In genomic region chr5:147054747-147055270, GRCm38 (mm10) we compare ENCODE assay signal across 17 mouse cellular contexts. TPM values are rescaled to one million over a fixed set of nuclear protein-coding genes. Genes with fewer than 3 reads are reported as not detected.
A peak's percentile ranks its signal among the peaks of the same experiment; 100 is the strongest.
DNase-seq lines count a peak whose midpoint lies in the region; ATAC-seq and TF ChIP-seq lines count a peak whose summit lies in the region.
"Had no signal": no experiment of that assay in that cellular context is flagged by ENCODE, and none has a peak within 500 bp of the region (broad histone marks: within the 10 kb centered on the region; RNA-seq: fewer than 3 reads in every experiment).

No protein-coding gene starts in this region.

- H3K79me2 ChIP-seq in CH12.LX (replicated peaks; ENCODE audit: control insufficient read depth, extremely low read depth, insufficient read depth, poor library complexity, severe bottlenecking), result peaks cover 78% of the 10 kb centered on the region

- TF ChIP-seq POLR2A in CH12.LX (IDR thresholded peaks at IDR 0.05; ENCODE audit: low read depth, low read length), result no peak
- no peak for TF ChIP-seq POLR2A in cerebellum, adult 2 months (IDR thresholded peaks at IDR 0.05; ENCODE audit: borderline replicate concordance, insufficient read depth, low read length)
- TF ChIP-seq POLR2A in kidney, adult 2 months (IDR thresholded peaks at IDR 0.05; ENCODE audit: low read depth, low read length), result no peak

- no peaks in the 10 kb centered on the region for H3K9me3 ChIP-seq in CH12.LX (replicated peaks; ENCODE audit: low read length)
- H3K9me3 ChIP-seq: heart, embryonic 13.5 days; midbrain, embryonic 13.5 days; neural tube, embryonic 13.5 days had no signal

- H3K27ac ChIP-seq in left cerebral cortex, adult 2 months, result peak overlapping the region; percentile 64
- peak overlapping the region; percentile 61 for H3K27ac ChIP-seq in CH12.LX (ENCODE audit: insufficient read depth, low read depth)
- no peak overlapping the region for H3K27ac ChIP-seq in cerebellum, adult 2 months (ENCODE audit: insufficient read depth, low read length)
- no peak overlapping the region for H3K27ac ChIP-seq in kidney, adult 2 months (ENCODE audit: insufficient read depth, low read depth, low read length)
- H3K27ac ChIP-seq: heart, embryonic 13.5 days; midbrain, embryonic 13.5 days; neural tube, embryonic 13.5 days had no signal

- H3K4me1 ChIP-seq in CH12.LX (ENCODE audit: control insufficient read depth in 1 of 2, insufficient read depth in 2 of 2), result peaks cover 4 to 63% of the 10 kb centered on the region in 2 experiments; a peak in 3 of 4 replicates
- peaks cover 45% of the 10 kb centered on the region for H3K4me1 ChIP-seq in cerebellum, adult 2 months (ENCODE audit: control insufficient read depth, insufficient read depth, low read length)
- peaks cover 17% of the 10 kb centered on the region for H3K4me1 ChIP-seq in kidney, adult 2 months (ENCODE audit: control insufficient read depth, insufficient read depth, low read length)

- TF ChIP-seq EP300 in CH12.LX (IDR thresholded peaks at IDR 0.05; ENCODE audit: low read length), result no peak

- H3K4me3 ChIP-seq in left cerebral cortex, adult 2 months, result no peak overlapping the region
- H3K4me3 ChIP-seq in CH12.LX (replicated peaks in 1 of 3; ENCODE audit: low read depth in 2 of 3, low read length in 2 of 3, poor library complexity in 1 of 3), result no peak overlapping the region
- no peak overlapping the region for H3K4me3 ChIP-seq in cerebellum, adult 2 months (replicated peaks; ENCODE audit: insufficient read depth, low read depth, low read length)
- H3K4me3 ChIP-seq in kidney, adult 2 months (ENCODE audit: insufficient read depth, low read depth, low read length), result no peak overlapping the region
- H3K4me3 ChIP-seq: heart, adult 2 months; heart, embryonic 13.5 days; midbrain, embryonic 13.5 days; neural tube, embryonic 13.5 days had no signal

- H3K27me3 ChIP-seq in CH12.LX (replicated peaks), result no peaks in the 10 kb centered on the region
- H3K27me3 ChIP-seq in cerebellum, adult 2 months (ENCODE audit: control insufficient read depth, insufficient read depth, low read length), result no peaks in the 10 kb centered on the region
- no peaks in the 10 kb centered on the region for H3K27me3 ChIP-seq in kidney, adult 2 months (replicated peaks; ENCODE audit: control insufficient read depth, insufficient read depth, low read length)
- H3K27me3 ChIP-seq: heart, embryonic 13.5 days; midbrain, embryonic 13.5 days; neural tube, embryonic 13.5 days had no signal

- H3K4me2 ChIP-seq in CH12.LX (ENCODE audit: insufficient read depth, low read depth, poor library complexity, severe bottlenecking), result no peak overlapping the region; the same call in 1 of the 2 replicates
- H3K4me2 ChIP-seq: heart, embryonic 13.5 days; midbrain, embryonic 13.5 days; neural tube, embryonic 13.5 days had no signal

- no peak for TF ChIP-seq CTCF in left cerebral cortex, adult 2 months (IDR thresholded peaks at IDR 0.05)
- TF ChIP-seq CTCF in CH12.LX (conservative IDR thresholded peaks at IDR 0.05 in 1 of 2, IDR thresholded peaks at IDR 0.05 in 1 of 2; ENCODE audit: low read depth in 2 of 2, low read length in 2 of 2), result no peak
- no peak for TF ChIP-seq CTCF in cerebellum, adult 2 months (IDR thresholded peaks at IDR 0.05; ENCODE audit: borderline replicate concordance, insufficient read depth, low read depth, low read length)
- TF ChIP-seq CTCF in kidney, adult 2 months (conservative IDR thresholded peaks at IDR 0.05; ENCODE audit: insufficient read depth, insufficient read length, low read depth, low read length), result no peak

- no peak overlapping the region for H3K9ac ChIP-seq in CH12.LX (ENCODE audit: insufficient read depth, low read depth)
- H3K9ac ChIP-seq: heart, embryonic 13.5 days; midbrain, embryonic 13.5 days; neural tube, embryonic 13.5 days had no signal

- no peak for DNase-seq in left cerebral cortex, adult 2 months (ENCODE audit: extremely low spot score in 1 of 2, low spot score in 2 of 2)
- DNase-seq in left cerebral cortex, adult 8-10 months (ENCODE audit: low spot score in 2 of 2), result no peak
- DNase-seq in CH12.LX (ENCODE audit: extremely low read depth), result no peak
- DNase-seq in brain, adult 2 months (ENCODE audit: low read depth, low spot score), result peak; percentile 70
- DNase-seq in cerebellum, adult 2 months, result no peak
- DNase-seq in kidney, adult 2 months, result no peak
- DNase-seq: adrenal gland, postnatal 14 days; cerebellum, postnatal 10 days; gastrocnemius, postnatal 36 days; heart, postnatal 14 days; kidney, adult 11 months; lung, postnatal 14 days had no signal

- intact Hi-C loops in left cerebral cortex, adult 2 months (cut with DNase I), result loop anchor here (1.0 to 2.0 kb wide), 2 partner anchors 11 to 22 kb away; partner anchors contain the start of genes Lnx2 and Polr1d

- H3K36me3 ChIP-seq in CH12.LX (replicated peaks in 1 of 2; ENCODE audit: control insufficient read depth in 1 of 2, insufficient read depth in 1 of 2, low read length in 1 of 2), result no peaks in the 10 kb centered on the region
- no peaks in the 10 kb centered on the region for H3K36me3 ChIP-seq in kidney, adult 2 months (ENCODE audit: control insufficient read depth, insufficient read depth, low read length)
- H3K36me3 ChIP-seq: heart, embryonic 13.5 days; midbrain, embryonic 13.5 days; neural tube, embryonic 13.5 days had no signal

- in situ Hi-C loops in CH12.LX (cut with MboI; ENCODE audit: low pct_ligation_motif_present, low pct_unique_long_range_greater_than_20kb, low sequenced_read_pairs), result no loop called here

- WGBS in cerebellum, adult 2 months, result 72% methylated on average over 2 of the region's 2 CpGs
- WGBS in kidney, adult 2 months, result 84% methylated on average over 2 of the region's 2 CpGs

- dilution Hi-C loops in CH12.LX (cut with MboI; ENCODE audit: extremely low pct_ligation_motif_present, extremely low pct_unique_long_range_greater_than_20kb, low sequenced_read_pairs), result no loop called here

- TF ChIP-seq RAD21 in CH12.LX (IDR thresholded peaks at IDR 0.05; ENCODE audit: low read depth, low read length), result no peak

- peak; percentile 61 for ATAC-seq in megakaryocyte-erythroid progenitor cell, adult 5-6 weeks (replicated peaks; ENCODE audit: low FRiP score, low TSS enrichment, poor library complexity, severe bottlenecking)
- ATAC-seq: midbrain, embryonic 13.5 days had no signal

TF ChIP-seq in CH12.LX, 34 proteins besides CTCF, POLR2A, EP300 and RAD21:
- TF ChIP-seq SIN3A (IDR thresholded peaks at IDR 0.05; ENCODE audit: low read length), result 0 out of 2 replicates have a peak, but pooled peaks have one; percentile 14
- no peak for TF ChIP-seq ZC3H11A (IDR thresholded peaks at IDR 0.05; ENCODE audit: low read depth, low read length)
- TF ChIP-seq ZNF384 (IDR thresholded peaks at IDR 0.05; ENCODE audit: low read depth, low read length), result peak; percentile 62

RNA-seq across cellular contexts. Expression of gene Lnx2, which starts 21.6 kb away (rescaled TPM):
- total RNA-seq in left cerebral cortex, adult 2 months (2021), result 1 to 10 TPM; 5.8 to 6.3 TPM
- total RNA-seq in left cerebral cortex, adult 8-10 months (2022), result 1 to 10 TPM; 4.8 to 6.4 (median 5.6) TPM
- total RNA-seq in CH12.LX (2012; rRNA removed), result 25.6 and 30.1 TPM in 2 replicates
- total RNA-seq in CH12.LX (2014; rRNA removed), result 19.4 and 20.3 TPM in 2 replicates
- polyA plus RNA-seq in CH12.LX (2012; ENCODE audit: insufficient read length, low read depth), result 18.8 and 22.9 TPM in 2 replicates
- 7.2 and 7.6 TPM in 2 replicates for total RNA-seq in megakaryocyte-erythroid progenitor cell, adult 5-6 weeks (2014; fragmentation: Nextera tagmentation)
- total RNA-seq in megakaryocyte-erythroid progenitor cell, adult 5-6 weeks (2017), result 3.3 and 7.9 TPM in 2 replicates
- 15.9 and 16.8 TPM in 2 replicates for polyA plus RNA-seq in cerebellum, adult 2 months (2012; rRNA removed)
- 24.1 TPM in 2 replicates for polyA plus RNA-seq in kidney, adult 2 months (2012; rRNA removed)

RNA-seq across cellular contexts. Expression of gene Polr1d, which starts 22.0 kb away (rescaled TPM):
- 10 to 100 TPM; 66.8 to 67.0 TPM for total RNA-seq in left cerebral cortex, adult 2 months (2021)
- 10 to 100 TPM; 65.4 to 67.3 (median 65.8) TPM for total RNA-seq in left cerebral cortex, adult 8-10 months (2022)
- total RNA-seq in CH12.LX (2012; rRNA removed), result 293 and 334 TPM in 2 replicates
- total RNA-seq in CH12.LX (2014; rRNA removed), result 354 and 381 TPM in 2 replicates
- polyA plus RNA-seq in CH12.LX (2012; ENCODE audit: insufficient read length, low read depth), result 300 and 322 TPM in 2 replicates
- total RNA-seq in megakaryocyte-erythroid progenitor cell, adult 5-6 weeks (2014; fragmentation: Nextera tagmentation), result 145 and 195 TPM in 2 replicates
- total RNA-seq in megakaryocyte-erythroid progenitor cell, adult 5-6 weeks (2017), result 149 and 191 TPM in 2 replicates
- polyA plus RNA-seq in cerebellum, adult 2 months (2012; rRNA removed), result 85.0 and 89.2 TPM in 2 replicates
- 44.8 and 55.9 TPM in 2 replicates for polyA plus RNA-seq in kidney, adult 2 months (2012; rRNA removed)

Comparison
In these comparisons a context has a peak if more than half of its experiments do, and no peak if none do; other contexts are left out.
1. H3K27ac ChIP-seq: peak in left cerebral cortex, adult 2 months (single experiment) and CH12.LX (single experiment); none in cerebellum, adult 2 months (single experiment) and kidney, adult 2 months (single experiment).